In genomic region chr9:24770149-24770940, GRCm38 (mm10) we compare ENCODE assay signal across 9 mouse cellular contexts. TPM values are rescaled to one million over a fixed set of nuclear protein-coding genes. Genes with fewer than 3 reads are reported as not detected.
DNase-seq lines count a peak whose midpoint lies in the region; ATAC-seq and TF ChIP-seq lines count a peak whose summit lies in the region.
"Had no signal": no experiment of that assay in that cellular context is flagged by ENCODE, and none has a peak within 500 bp of the region (broad histone marks: within the 10 kb centered on the region; RNA-seq: fewer than 3 reads in every experiment).

No protein-coding gene starts in this region.

- no peak overlapping the region for H3K9ac ChIP-seq in midbrain, embryonic 11.5 days (ENCODE audit: low read length)
- H3K9ac ChIP-seq in midbrain, postnatal 0 days (replicated peaks; ENCODE audit: low read length, poor library complexity, severe bottlenecking): no peak overlapping the region
- H3K9ac ChIP-seq in heart, embryonic 12.5 days: peak overlapping the region; percentile 99
- no peak overlapping the region for H3K9ac ChIP-seq in limb, embryonic 15.5 days
- no peak overlapping the region for H3K9ac ChIP-seq in stomach, postnatal 0 days (ENCODE audit: low read length)

- TF ChIP-seq EP300 in stomach, postnatal 0 days (optimal IDR thresholded peaks at IDR 0.05): no peak

- H3K4me2 ChIP-seq in midbrain, embryonic 11.5 days: peak overlapping the region; percentile 17; the same call in 1 of the 2 replicates
- no peak overlapping the region for H3K4me2 ChIP-seq in midbrain, postnatal 0 days (ENCODE audit: low read depth, low read length, poor library complexity, severe bottlenecking)
- peak overlapping the region; percentile 89 for H3K4me2 ChIP-seq in heart, embryonic 12.5 days
- peak overlapping the region; percentile 41 for H3K4me2 ChIP-seq in limb, embryonic 15.5 days
- H3K4me2 ChIP-seq in stomach, postnatal 0 days (replicated peaks; ENCODE audit: low read depth): peak overlapping the region; percentile 47

- TF ChIP-seq CTCF in midbrain, postnatal 0 days (IDR thresholded peaks at IDR 0.05): no peak
- no peak for TF ChIP-seq CTCF in stomach, postnatal 0 days (IDR thresholded peaks at IDR 0.05; ENCODE audit: low read depth)

- no peak for ATAC-seq in midbrain, embryonic 11.5 days (ENCODE audit: low FRiP score)
- no peak for ATAC-seq in midbrain, postnatal 0 days (ENCODE audit: low FRiP score)
- no peak for ATAC-seq in heart, embryonic 12.5 days (ENCODE audit: insufficient number of reproducible peaks, low FRiP score)
- ATAC-seq in limb, embryonic 15.5 days (ENCODE audit: insufficient number of reproducible peaks, low FRiP score, low TSS enrichment, low read depth): no peak
- ATAC-seq in stomach, postnatal 0 days (ENCODE audit: low FRiP score, low TSS enrichment): 0 out of 2 replicates have a peak, but pooled peaks have one; percentile 38
- no peak for ATAC-seq in CD4-positive, CD25-positive, alpha-beta regulatory T cell, adult 4 months

- peak; percentile 95 for DNase-seq in midbrain, embryonic 11.5 days (ENCODE audit: low spot score, missing footprints)
- DNase-seq in midbrain, postnatal 0 days (ENCODE audit: low spot score): no peak
- DNase-seq in stomach, postnatal 0 days (ENCODE audit: low spot score): no peak
- DNase-seq in right cerebral cortex, postnatal 14 days: no peak
- no peak for DNase-seq in adrenal gland, adult 18-20 months (ENCODE audit: low spot score in 2 of 2)

- peaks cover 9% of the 10 kb centered on the region for H3K4me1 ChIP-seq in midbrain, embryonic 11.5 days (ENCODE audit: control insufficient read depth, insufficient read depth, low read length)
- H3K4me1 ChIP-seq in midbrain, postnatal 0 days (ENCODE audit: insufficient read depth, low read length): no peaks in the 10 kb centered on the region
- peaks cover 17% of the 10 kb centered on the region for H3K4me1 ChIP-seq in heart, embryonic 12.5 days (replicated peaks)
- peaks cover 21% of the 10 kb centered on the region for H3K4me1 ChIP-seq in limb, embryonic 15.5 days
- H3K4me1 ChIP-seq in stomach, postnatal 0 days (replicated peaks; ENCODE audit: control insufficient read depth, insufficient read depth): no peaks in the 10 kb centered on the region

- peaks cover 79% of the 10 kb centered on the region for H3K27me3 ChIP-seq in midbrain, embryonic 11.5 days (ENCODE audit: control insufficient read depth, insufficient read depth, low read length)
- peaks cover 72% of the 10 kb centered on the region for H3K27me3 ChIP-seq in midbrain, postnatal 0 days (ENCODE audit: insufficient read depth, low read length)
- no peaks in the 10 kb centered on the region for H3K27me3 ChIP-seq in heart, embryonic 12.5 days (replicated peaks)
- H3K27me3 ChIP-seq in limb, embryonic 15.5 days: peaks cover 85% of the 10 kb centered on the region
- peaks cover 36% of the 10 kb centered on the region for H3K27me3 ChIP-seq in stomach, postnatal 0 days (ENCODE audit: control insufficient read depth, insufficient read depth, low read length)

- WGBS in midbrain, embryonic 11.5 days: under 1% methylated on average over 41 of the region's 41 CpGs
- WGBS in midbrain, postnatal 0 days: under 1% methylated on average over 41 of the region's 41 CpGs
- WGBS in heart, embryonic 12.5 days: under 1% methylated on average over 41 of the region's 41 CpGs
- under 1% methylated on average over 41 of the region's 41 CpGs for WGBS in limb, embryonic 15.5 days
- WGBS in stomach, postnatal 0 days: 1% methylated on average over 41 of the region's 41 CpGs

- H3K27ac ChIP-seq in midbrain, embryonic 11.5 days (ENCODE audit: low read depth, low read length): no peak overlapping the region
- no peak overlapping the region for H3K27ac ChIP-seq in midbrain, postnatal 0 days (ENCODE audit: low read depth, low read length)
- peak overlapping the region; percentile 99 for H3K27ac ChIP-seq in heart, embryonic 12.5 days (ENCODE audit: poor library complexity, severe bottlenecking)
- no peak overlapping the region for H3K27ac ChIP-seq in limb, embryonic 15.5 days
- H3K27ac ChIP-seq in stomach, postnatal 0 days (replicated peaks): no peak overlapping the region

- H3K36me3 ChIP-seq in midbrain, embryonic 11.5 days (ENCODE audit: control insufficient read depth, insufficient read depth, low read length): no peaks in the 10 kb centered on the region
- H3K36me3 ChIP-seq in midbrain, postnatal 0 days (ENCODE audit: insufficient read depth, low read length): no peaks in the 10 kb centered on the region
- peaks cover 45% of the 10 kb centered on the region for H3K36me3 ChIP-seq in heart, embryonic 12.5 days
- H3K36me3 ChIP-seq in limb, embryonic 15.5 days: no peaks in the 10 kb centered on the region
- no peaks in the 10 kb centered on the region for H3K36me3 ChIP-seq in stomach, postnatal 0 days (ENCODE audit: control insufficient read depth, insufficient read depth, low read length)

- H3K4me3 ChIP-seq in midbrain, embryonic 11.5 days (ENCODE audit: low read depth, low read length): peak overlapping the region; percentile 8; the same call in 1 of the 2 replicates
- H3K4me3 ChIP-seq in midbrain, postnatal 0 days (ENCODE audit: low read depth, low read length): no peak overlapping the region
- H3K4me3 ChIP-seq in heart, embryonic 12.5 days: peak overlapping the region; percentile 84
- peak overlapping the region; percentile 22 for H3K4me3 ChIP-seq in limb, embryonic 15.5 days
- peak overlapping the region; percentile 25 for H3K4me3 ChIP-seq in stomach, postnatal 0 days (ENCODE audit: low read depth, low read length)
- H3K4me3 ChIP-seq: myocyte had no signal

- no peaks in the 10 kb centered on the region for H3K9me3 ChIP-seq in midbrain, embryonic 11.5 days (ENCODE audit: control insufficient read depth, low read length)
- no peaks in the 10 kb centered on the region for H3K9me3 ChIP-seq in midbrain, postnatal 0 days (ENCODE audit: low read length)
- no peaks in the 10 kb centered on the region for H3K9me3 ChIP-seq in heart, embryonic 12.5 days (replicated peaks)
- no peaks in the 10 kb centered on the region for H3K9me3 ChIP-seq in limb, embryonic 15.5 days
- H3K9me3 ChIP-seq in stomach, postnatal 0 days (ENCODE audit: control insufficient read depth, low read length): no peaks in the 10 kb centered on the region

RNA-seq across cellular contexts. Expression of gene Tbx20, which starts 3.8 kb away (rescaled TPM):
- polyA plus RNA-seq in midbrain, embryonic 11.5 days (2014; fragmentation: Nextera tagmentation; extraction: Ambion mirVana): 0.07 and 0.08 TPM in 2 replicates
- 0.24 and 0.33 TPM in 2 replicates for total RNA-seq in midbrain, postnatal 0 days (2014; rRNA removed)
- polyA plus RNA-seq in midbrain, postnatal 0 days (2015; fragmentation: Nextera tagmentation; extraction: Ambion mirVana): 0.01 TPM in 1 of 2 replicates, not detected in the other
- polyA plus RNA-seq in heart, embryonic 12.5 days (2016; fragmentation: Nextera tagmentation; extraction: Ambion mirVana): 105 and 111 TPM in 2 replicates
- 0.01 TPM in 1 of 2 replicates, not detected in the other for polyA plus RNA-seq in limb, embryonic 15.5 days (2015; fragmentation: Nextera tagmentation; extraction: Ambion mirVana)
- polyA plus RNA-seq in stomach, postnatal 0 days (2015; fragmentation: Nextera tagmentation; extraction: Ambion mirVana): 0.08 TPM in 1 of 2 replicates, not detected in the other
- polyA plus RNA-seq in CD4-positive, CD25-positive, alpha-beta regulatory T cell, adult 4 months (2017; shearing (Covaris generic)): not detected
- 10 to 100 TPM; 21.3 to 24.6 TPM for total RNA-seq in adrenal gland, adult 18-20 months (2021)
- polyA plus RNA-seq: myocyte had no signal

Comparison
In these comparisons a context has a peak if more than half of its experiments do, and no peak if none do; other contexts are left out.
1. RNA of gene Tbx20, which starts 3.8 kb away (polyA plus RNA-seq): 105 to 111 TPM in heart, embryonic 12.5 days; 0.07 to 0.08 TPM in midbrain, embryonic 11.5 days, 0.01 TPM in midbrain, postnatal 0 days, 0.01 TPM in limb, embryonic 15.5 days, 0.08 TPM in stomach, postnatal 0 days and not detected in CD4-positive, CD25-positive, alpha-beta regulatory T cell, adult 4 months; every median in the first group is over 10 times any median in the second.